Mouse (Mus musculus) lung, postnatal 4 days (tissue): ENCODE results near the gene Isl1.

ENCODE experiments used
- DNase-seq, 2 experiments: peaks; one replicate each; pipeline ENCODE4 v3.0.0; 2021

Gene Isl1

DNA sequence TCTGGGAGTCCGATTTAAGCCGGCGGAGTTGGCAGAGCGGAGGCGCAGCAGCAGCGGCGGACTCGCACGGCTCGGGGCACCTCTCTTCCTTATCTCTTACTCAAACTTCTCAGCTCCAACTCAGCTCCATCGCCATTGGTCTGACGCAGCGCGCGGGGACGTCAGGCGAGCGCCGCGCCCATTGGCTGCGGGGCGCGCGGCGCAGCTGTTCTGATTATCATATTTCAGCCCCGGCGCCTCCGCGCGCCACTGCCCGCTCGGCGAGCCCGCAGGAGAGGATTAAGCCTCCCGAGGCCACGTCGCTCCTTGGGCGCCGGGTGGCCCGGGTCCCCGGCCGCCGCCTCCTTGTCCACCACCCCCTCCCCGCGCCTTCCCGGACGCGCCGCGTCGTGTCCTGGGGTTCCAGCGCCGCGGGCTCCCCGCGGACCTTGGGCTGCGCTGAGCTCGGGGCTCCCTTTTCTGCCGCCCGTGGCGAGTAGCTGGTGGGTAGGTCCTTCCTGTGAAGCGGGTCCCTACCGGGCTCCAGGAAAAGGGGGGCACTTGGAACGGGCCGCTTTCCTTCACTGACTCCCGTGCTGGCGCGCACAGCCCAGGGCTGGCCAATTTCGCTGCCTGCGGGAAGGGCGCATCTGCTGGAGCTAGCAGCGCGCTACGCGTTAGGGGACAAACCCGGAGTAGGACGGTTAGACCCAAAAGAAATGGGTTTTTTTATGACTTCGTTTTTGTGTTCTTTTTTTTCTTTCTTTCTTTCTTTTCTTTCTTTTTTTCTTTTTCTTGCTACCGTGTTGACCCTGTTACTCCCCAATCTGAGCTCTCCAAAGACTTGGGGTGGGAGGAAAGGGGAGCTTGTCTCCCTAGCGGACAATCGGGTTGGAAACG, at the start of gene Isl1:
Isl1 (minus strand) TSS at position 106 of the 879 bp plus-strand sequence.
- DNase-seq = peak; percentile 62 to 84

GRCm38 (mm10) chr13:116335763-116336162, 26.3 kb upstream of the Isl1 start:
- no peak for DNase-seq

GRCm38 (mm10) chr13:116313636-116314530, 4.4 kb upstream of the Isl1 start:
- DNase-seq = no peak

- no peak for DNase-seq
Measured at GRCm38 (mm10) chr13:116311871-116312720, 2.6 kb upstream of the Isl1 start.

GRCm38 (mm10) chr13:116311011-116311410, 1.5 kb upstream of the Isl1 start:
- DNase-seq = no peak

- DNase-seq = no peak
Measured at GRCm38 (mm10) chr13:116310463-116310765, 925 bp upstream of the Isl1 start.

DNA sequence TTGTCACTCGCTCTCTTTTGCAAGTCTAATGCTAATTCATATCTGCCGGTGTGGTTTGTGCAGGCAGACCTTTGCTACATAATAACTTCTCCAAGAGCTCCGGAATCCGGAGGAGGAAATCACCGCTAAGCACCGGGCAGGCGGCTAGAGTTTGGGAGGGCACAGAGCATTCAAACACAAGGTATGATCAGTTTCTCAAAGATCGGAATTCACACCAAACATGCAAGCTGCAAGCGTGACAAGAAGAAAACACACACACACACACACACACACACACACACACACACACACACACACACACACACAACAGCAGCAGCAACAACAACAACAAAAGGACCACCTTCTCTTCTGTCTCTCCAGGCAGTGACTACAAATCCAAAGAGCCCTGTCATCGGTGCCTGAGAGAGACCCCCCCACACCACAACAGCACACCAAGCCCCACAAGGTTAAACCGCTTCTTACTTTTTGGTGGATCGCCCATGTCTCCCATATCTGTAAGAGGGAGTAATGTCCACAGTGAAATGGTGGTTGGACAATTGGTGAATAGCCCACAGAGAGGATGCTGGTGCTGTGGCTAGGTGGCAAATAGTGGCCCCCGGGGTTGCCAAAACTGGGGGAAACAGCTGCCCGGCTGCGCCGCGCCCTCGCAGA, 431 bp downstream of the Isl1 start:
- DNase-seq = no peak

DNA sequence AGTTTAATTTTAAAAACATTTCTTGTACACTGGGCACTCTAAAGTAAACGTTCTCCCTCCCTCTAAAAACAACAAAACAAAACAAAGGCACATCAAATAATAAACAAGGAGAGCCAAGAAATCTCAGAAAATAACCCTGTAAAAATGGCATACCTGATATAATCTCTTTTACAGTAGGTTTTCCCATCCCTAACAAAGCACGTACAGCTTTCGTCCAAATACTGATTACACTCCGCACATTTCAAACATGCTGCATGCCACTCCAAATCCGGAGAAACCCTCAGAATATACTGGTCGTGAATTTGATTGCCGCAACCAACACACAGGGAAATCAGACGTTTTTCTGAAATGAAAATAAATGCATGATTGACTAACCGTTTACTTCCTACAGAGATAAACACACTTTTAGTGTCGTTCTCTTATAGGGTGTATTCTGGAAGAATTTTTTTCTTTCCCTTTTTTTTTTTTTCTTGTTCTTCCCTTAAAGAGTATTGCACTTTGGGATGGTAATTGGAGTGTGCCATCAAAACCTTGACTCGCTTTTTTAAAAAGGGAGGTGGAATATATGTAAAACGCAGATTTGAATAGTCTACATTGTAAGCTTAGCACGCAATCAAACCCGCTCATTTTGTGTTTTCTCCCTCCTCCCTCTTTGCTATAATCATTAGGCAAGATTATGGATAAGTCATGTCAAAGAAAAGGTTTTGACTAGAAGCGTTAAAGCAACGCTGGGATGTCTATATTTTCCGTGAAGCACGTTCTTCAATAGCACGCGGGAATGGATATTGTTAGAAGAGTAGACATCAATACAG, 1.2 kb downstream of the Isl1 start:
- no peak for DNase-seq

DNA sequence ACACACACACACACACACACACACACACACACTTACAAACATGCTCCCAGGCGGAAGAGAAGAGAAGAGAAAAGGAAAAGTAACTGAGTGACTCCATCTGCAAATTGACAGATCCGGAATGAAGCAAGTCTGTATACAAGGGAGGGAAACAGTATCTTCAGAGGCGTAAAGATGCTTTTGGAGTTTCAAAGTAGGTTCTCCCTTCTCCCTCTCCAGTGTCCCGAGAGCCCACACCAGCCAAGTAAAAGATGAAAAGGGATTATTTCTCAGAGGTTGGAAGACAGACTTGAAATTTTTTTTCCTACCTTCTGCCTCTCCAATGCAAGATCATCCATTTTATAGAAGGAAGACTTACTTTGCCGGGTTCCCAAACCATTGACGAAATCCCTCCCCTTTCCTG, 2.9 kb downstream of the Isl1 start:
- no peak for DNase-seq

DNA sequence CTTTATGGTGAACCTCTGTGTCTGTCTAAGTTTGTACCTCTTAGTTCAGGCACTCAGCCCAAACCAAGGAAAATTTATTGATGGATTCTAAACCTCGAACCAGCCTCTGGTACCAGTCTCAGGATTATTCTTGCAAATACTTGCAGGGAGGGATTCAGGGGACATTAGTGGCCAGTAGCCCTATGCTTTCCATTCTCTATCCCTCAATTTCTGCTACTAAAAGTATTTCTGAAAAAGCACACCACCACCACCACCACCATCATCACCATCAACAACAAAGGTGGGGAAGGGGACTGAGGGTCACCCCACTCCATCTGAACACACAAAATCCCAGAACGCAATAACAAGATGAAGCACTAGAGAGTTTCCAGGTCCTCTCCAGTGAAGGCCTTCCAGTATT, 3.8 kb downstream of the Isl1 start:
- no peak for DNase-seq

GRCm38 (mm10) chr13:116304713-116305470, 4.6 kb downstream of the Isl1 start:
- DNase-seq = no peak

- DNase-seq = no peak
Measured at GRCm38 (mm10) chr13:116303766-116304165, 5.7 kb downstream of the Isl1 start.

GRCm38 (mm10) chr13:116302861-116303260, 6.6 kb downstream of the Isl1 start:
- DNase-seq = no peak

DNA sequence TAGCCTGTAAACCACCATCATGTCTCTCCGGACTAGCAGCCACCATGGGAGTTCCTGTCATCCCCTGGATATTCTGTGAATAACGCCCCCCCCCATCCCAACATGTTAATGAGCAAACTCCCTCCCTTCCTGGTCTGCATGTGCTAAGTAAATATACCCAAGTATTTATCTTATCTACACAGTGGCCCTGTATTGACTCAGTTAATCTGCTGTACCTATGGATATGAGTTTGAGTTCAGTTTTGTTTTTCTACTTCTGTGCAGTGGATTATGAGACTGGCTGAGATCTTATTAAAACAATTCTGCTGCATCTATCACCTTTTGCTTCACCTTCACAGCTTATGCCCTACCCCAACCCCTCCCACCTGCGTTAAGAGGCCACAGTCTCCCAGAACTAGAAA, 7.8 kb downstream of the Isl1 start:
- DNase-seq = no peak

DNA sequence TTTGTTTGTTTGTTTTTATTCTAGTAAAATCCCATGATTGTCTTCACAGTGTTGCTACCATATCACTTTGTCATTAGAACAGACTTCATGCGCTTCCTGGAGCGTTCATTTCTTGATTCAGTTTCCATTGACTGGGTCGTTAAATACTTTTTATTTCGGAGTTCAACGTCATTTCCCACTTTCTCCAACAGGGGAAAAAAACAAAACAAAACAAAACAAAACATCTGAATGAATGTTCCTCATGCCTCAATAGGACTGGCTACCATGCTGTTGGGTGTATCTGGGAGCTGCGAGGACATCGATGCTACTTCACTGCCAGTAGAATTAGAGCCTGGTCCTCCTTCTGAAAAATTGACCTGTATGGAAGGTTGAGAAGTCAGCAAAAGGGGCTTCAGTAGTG, 10.2 kb downstream of the Isl1 start:
- DNase-seq = no peak

GRCm38 (mm10) chr13:116298641-116299170, 10.8 kb downstream of the Isl1 start:
- DNase-seq = no peak

DNA sequence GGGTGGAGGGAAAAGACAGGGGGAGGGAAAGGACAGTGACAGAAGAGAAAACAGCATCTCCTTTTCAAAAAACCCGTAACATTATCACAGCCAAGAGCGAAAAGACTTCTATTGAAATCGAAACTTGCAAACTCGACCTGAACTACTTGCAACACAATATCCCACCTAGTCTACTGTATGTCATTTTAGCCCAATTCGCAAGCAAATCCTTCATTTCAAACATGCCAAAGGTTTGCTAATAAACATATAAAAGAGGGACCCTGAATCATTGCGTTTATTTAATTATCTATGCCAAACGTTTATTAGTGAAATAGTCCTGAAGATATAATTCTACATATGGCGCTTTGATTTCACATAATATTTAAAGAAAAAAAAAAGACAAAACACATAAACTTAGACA, 11.5 kb downstream of the Isl1 start:
- no peak for DNase-seq

- no peak for DNase-seq
Measured at GRCm38 (mm10) chr13:116297048-116297811, 12.3 kb downstream of the Isl1 start.

- DNase-seq = no peak
Measured at GRCm38 (mm10) chr13:116295401-116295800, 14.1 kb downstream of the Isl1 start.

GRCm38 (mm10) chr13:116294734-116295133, 14.8 kb downstream of the Isl1 start:
- DNase-seq = no peak
